Mouse (Mus musculus): ENCODE measurements at regions not wholly inside any gene's neighbourhood (a gene's known extent, or its start where the extent isn't known, plus 50 kb on each side); places are given as distances from the start of the nearest gene placed in this dataset.

- DNase-seq (ENCODE audit: low spot score in 2 of 2) = peak in 1 of 2 experiments; percentile 34
Observed at GRCm38 (mm10) chr11:45789886-45790285, 62.0 kb upstream of the Clint1 start.

GRCm38 (mm10) chr11:45790504-45790903 lies 61.3 kb upstream of the Clint1 start:
- DNase-seq (ENCODE audit: low spot score in 2 of 2) = no peak

GRCm38 (mm10) chr11:45791696-45792095 lies 60.2 kb upstream of the Clint1 start:
- DNase-seq (ENCODE audit: low spot score in 2 of 2) = no peak

GRCm38 (mm10) chr11:45794361-45794981 lies 57.4 kb upstream of the Clint1 start:
- no peak for DNase-seq (ENCODE audit: low spot score in 2 of 2)

GRCm38 (mm10) chr11:45795322-45795721 lies 56.5 kb upstream of the Clint1 start:
- no peak for DNase-seq (ENCODE audit: low spot score in 2 of 2)

- DNase-seq (ENCODE audit: low spot score in 2 of 2) = peak; percentile 56 to 67
Observed at GRCm38 (mm10) chr11:45795731-45796130, 56.1 kb upstream of the Clint1 start.

GRCm38 (mm10) chr11:45799732-45800386 lies 52.0 kb upstream of the Clint1 start:
- no peak for DNase-seq (ENCODE audit: low spot score in 2 of 2)
